ENCODE assay signal across 9 mouse cellular contexts in the genomic region with DNA sequence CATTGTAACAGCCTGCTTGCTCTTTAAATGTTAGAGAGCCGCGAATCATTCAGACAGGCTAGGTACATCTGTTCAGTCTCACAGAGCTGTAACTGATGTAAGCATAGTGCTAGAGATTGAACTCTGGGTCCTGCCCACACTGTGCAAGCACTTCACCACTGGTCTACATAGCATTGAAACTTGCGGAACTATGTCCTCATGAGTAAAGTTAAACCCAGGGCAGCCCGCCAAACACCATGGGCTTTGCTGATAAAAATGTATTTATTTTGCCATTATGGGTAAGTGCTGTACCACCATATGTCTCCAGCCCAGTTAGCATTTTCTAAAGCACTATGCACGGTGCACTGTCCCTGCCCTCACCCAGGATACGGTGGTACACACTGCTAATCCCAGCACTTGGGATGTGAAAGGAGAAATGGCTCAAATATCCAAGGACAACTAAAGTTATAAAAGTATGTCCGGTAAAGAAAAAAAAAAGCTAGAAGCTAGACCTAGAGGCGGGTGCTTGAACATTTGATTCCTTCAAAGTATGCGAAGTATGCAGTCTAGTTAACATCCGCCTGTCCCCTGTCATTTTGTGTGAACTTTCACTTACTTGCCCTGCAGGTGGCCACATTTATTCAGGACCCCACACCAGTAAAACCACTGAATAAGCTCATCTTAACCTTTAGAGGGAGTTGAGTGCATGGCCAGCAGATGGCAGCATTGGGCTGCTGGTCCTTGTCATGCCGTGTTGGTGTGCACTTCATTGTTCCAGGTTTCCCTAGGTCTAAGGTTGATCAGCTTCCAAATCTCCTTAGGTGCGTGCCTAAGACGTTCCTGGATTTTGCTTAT. TPM values are rescaled to one million over a fixed set of nuclear protein-coding genes. Genes with fewer than 3 reads are reported as not detected.
DNase-seq lines count a peak whose midpoint lies in the region; ATAC-seq lines count a peak whose summit lies in the region.
"Had no signal": no experiment of that assay in that cellular context is flagged by ENCODE, and none has a peak within 500 bp of the region (broad histone marks: within the 10 kb centered on the region; RNA-seq: fewer than 3 reads in every experiment).

No protein-coding gene starts in this region.

- peak overlapping the region; percentile 57 for H3K27ac ChIP-seq in brown adipose tissue, adult 24 weeks (replicated peaks; ENCODE audit: low read depth, low read length)
- H3K27ac ChIP-seq in forebrain, embryonic 10.5 days: peak overlapping the region; percentile 73
- peak overlapping the region; percentile 95 for H3K27ac ChIP-seq in heart, embryonic 15.5 days
- H3K27ac ChIP-seq in liver, embryonic 13.5 days: peak overlapping the region; percentile 97
- H3K27ac ChIP-seq in neural tube, embryonic 11.5 days (ENCODE audit: low read depth, low read length): no peak overlapping the region
- H3K27ac ChIP-seq in stomach, embryonic 16.5 days (ENCODE audit: low read length): peak overlapping the region; percentile 81

- H3K4me1 ChIP-seq in brown adipose tissue, adult 24 weeks (ENCODE audit: control insufficient read depth, insufficient read depth, insufficient read length, low read length): peaks cover 4% of the 10 kb centered on the region; the same call in 1 of the 2 replicates
- H3K4me1 ChIP-seq in forebrain, embryonic 10.5 days: peaks cover 18% of the 10 kb centered on the region
- peaks cover 33% of the 10 kb centered on the region for H3K4me1 ChIP-seq in heart, embryonic 15.5 days (replicated peaks)
- H3K4me1 ChIP-seq in liver, embryonic 13.5 days (replicated peaks): peaks cover 93% of the 10 kb centered on the region
- no peaks in the 10 kb centered on the region for H3K4me1 ChIP-seq in neural tube, embryonic 11.5 days (ENCODE audit: control insufficient read depth, insufficient read depth, low read length)
- H3K4me1 ChIP-seq in stomach, embryonic 16.5 days (ENCODE audit: control insufficient read depth, insufficient read depth, low read length): peaks cover 25% of the 10 kb centered on the region; the same call in 1 of the 2 replicates

- H3K27me3 ChIP-seq in forebrain, embryonic 10.5 days (ENCODE audit: poor library complexity, severe bottlenecking): no peaks in the 10 kb centered on the region
- H3K27me3 ChIP-seq in heart, embryonic 15.5 days: no peaks in the 10 kb centered on the region
- H3K27me3 ChIP-seq in liver, embryonic 13.5 days: no peaks in the 10 kb centered on the region
- H3K27me3 ChIP-seq in neural tube, embryonic 11.5 days (ENCODE audit: control insufficient read depth, insufficient read depth, low read length): no peaks in the 10 kb centered on the region
- H3K27me3 ChIP-seq in stomach, embryonic 16.5 days (ENCODE audit: control insufficient read depth, insufficient read depth, low read length): no peaks in the 10 kb centered on the region

- peak; percentile 82 for DNase-seq in forebrain, embryonic 10.5 days (ENCODE audit: extremely low spot score, low spot score)
- DNase-seq in kidney, postnatal 14 days: peak; percentile 88
- DNase-seq in liver, embryonic 13.5 days: peak; percentile 58
- DNase-seq in neural tube, embryonic 11.5 days (ENCODE audit: low spot score): peak; percentile 88

- H3K9ac ChIP-seq in heart, embryonic 15.5 days: peak overlapping the region; percentile 19; the same call in 1 of the 2 replicates
- peak overlapping the region; percentile 75 for H3K9ac ChIP-seq in liver, embryonic 13.5 days
- no peak overlapping the region for H3K9ac ChIP-seq in neural tube, embryonic 11.5 days (ENCODE audit: low read length)
- H3K9ac ChIP-seq in stomach, embryonic 16.5 days (ENCODE audit: low read length): no peak overlapping the region

- peak; percentile 95 for ATAC-seq in CD4-positive, CD25-positive, alpha-beta regulatory T cell, adult 4 months
- peak; percentile 78 for ATAC-seq in heart, embryonic 15.5 days (replicated peaks; ENCODE audit: insufficient number of reproducible peaks, insufficient read depth, low FRiP score, low read depth)
- ATAC-seq in liver, embryonic 13.5 days (ENCODE audit: low read depth): no peak
- peak; percentile 75 for ATAC-seq in neural tube, embryonic 11.5 days (ENCODE audit: insufficient read depth, low FRiP score, low TSS enrichment)
- peak; percentile 86 for ATAC-seq in stomach, embryonic 16.5 days (ENCODE audit: insufficient read depth, low FRiP score)

- peaks cover 8% of the 10 kb centered on the region for H3K36me3 ChIP-seq in forebrain, embryonic 10.5 days (replicated peaks)
- H3K36me3 ChIP-seq in heart, embryonic 15.5 days: no peaks in the 10 kb centered on the region
- peaks cover 40% of the 10 kb centered on the region for H3K36me3 ChIP-seq in liver, embryonic 13.5 days
- H3K36me3 ChIP-seq in neural tube, embryonic 11.5 days (ENCODE audit: control insufficient read depth, insufficient read depth, low read length): no peaks in the 10 kb centered on the region
- no peaks in the 10 kb centered on the region for H3K36me3 ChIP-seq in stomach, embryonic 16.5 days (ENCODE audit: control insufficient read depth, insufficient read depth, low read length)

- peak overlapping the region; percentile 44 for H3K4me2 ChIP-seq in heart, embryonic 15.5 days
- H3K4me2 ChIP-seq in liver, embryonic 13.5 days: peak overlapping the region; percentile 30
- H3K4me2 ChIP-seq in neural tube, embryonic 11.5 days (ENCODE audit: low read depth): no peak overlapping the region; the same call in 1 of the 2 replicates
- H3K4me2 ChIP-seq in stomach, embryonic 16.5 days (ENCODE audit: low read depth, low read length): peak overlapping the region; percentile 9; the same call in 1 of the 2 replicates

- WGBS in forebrain, embryonic 10.5 days: 56% methylated on average over 13 of the region's 13 CpGs
- WGBS in heart, embryonic 15.5 days: 22% methylated on average over 13 of the region's 13 CpGs
- 55% methylated on average over 13 of the region's 13 CpGs for WGBS in liver, embryonic 13.5 days (ENCODE audit: insufficient replicate concordance)
- WGBS in neural tube, embryonic 11.5 days: 60% methylated on average over 13 of the region's 13 CpGs
- 22% methylated on average over 13 of the region's 13 CpGs for WGBS in stomach, embryonic 16.5 days

- H3K4me3 ChIP-seq in brown adipose tissue, adult 24 weeks (ENCODE audit: insufficient read depth, low read depth, low read length): no peak overlapping the region
- H3K4me3 ChIP-seq in forebrain, embryonic 10.5 days: no peak overlapping the region
- no peak overlapping the region for H3K4me3 ChIP-seq in heart, embryonic 15.5 days
- H3K4me3 ChIP-seq in liver, embryonic 13.5 days (replicated peaks): no peak overlapping the region
- H3K4me3 ChIP-seq in neural tube, embryonic 11.5 days (ENCODE audit: low read depth, low read length): no peak overlapping the region
- H3K4me3 ChIP-seq in stomach, embryonic 16.5 days (replicated peaks; ENCODE audit: low read length): no peak overlapping the region
- H3K4me3 ChIP-seq: erythroblast, embryonic 14.5 days had no signal

- no peaks in the 10 kb centered on the region for H3K9me3 ChIP-seq in forebrain, embryonic 10.5 days
- H3K9me3 ChIP-seq in heart, embryonic 15.5 days (replicated peaks): no peaks in the 10 kb centered on the region
- no peaks in the 10 kb centered on the region for H3K9me3 ChIP-seq in liver, embryonic 13.5 days (replicated peaks)
- H3K9me3 ChIP-seq in neural tube, embryonic 11.5 days (ENCODE audit: control insufficient read depth, low read length): no peaks in the 10 kb centered on the region
- no peaks in the 10 kb centered on the region for H3K9me3 ChIP-seq in stomach, embryonic 16.5 days (replicated peaks; ENCODE audit: control insufficient read depth, low read length)

RNA-seq across cellular contexts. Expression of gene Noct, which starts 9.9 kb away (rescaled TPM):
- polyA plus RNA-seq in CD4-positive, CD25-positive, alpha-beta regulatory T cell, adult 4 months (2017; shearing (Covaris generic)): 1 to 10 TPM; 3.3 to 4.4 TPM
- polyA plus RNA-seq in brown adipose tissue, adult 24 weeks (2012; ENCODE audit: insufficient read depth, insufficient read length, missing spikeins): 16.9 and 38.8 TPM in 2 replicates
- 11.2 and 11.3 TPM in 2 replicates for polyA plus RNA-seq in forebrain, embryonic 10.5 days (2016; fragmentation: Nextera tagmentation; extraction: Ambion mirVana)
- 9.7 and 10.3 TPM in 2 replicates for polyA plus RNA-seq in heart, embryonic 15.5 days (2015; fragmentation: Nextera tagmentation; extraction: Ambion mirVana)
- polyA plus RNA-seq in liver, embryonic 13.5 days (2015; fragmentation: Nextera tagmentation; extraction: Ambion mirVana): 20.5 and 23.1 TPM in 2 replicates
- polyA plus RNA-seq in neural tube, embryonic 11.5 days (2014; fragmentation: Nextera tagmentation; extraction: Ambion mirVana): 15.1 TPM in 2 replicates
- 5.7 and 6.3 TPM in 2 replicates for polyA plus RNA-seq in stomach, embryonic 16.5 days (2015; fragmentation: Nextera tagmentation; extraction: Ambion mirVana)

Comparison
In these comparisons a context has a peak if more than half of its experiments do, and no peak if none do; other contexts are left out.
1. H3K9ac ChIP-seq: peak in heart, embryonic 15.5 days (single experiment) and liver, embryonic 13.5 days (single experiment); none in neural tube, embryonic 11.5 days (single experiment) and stomach, embryonic 16.5 days (single experiment).
2. Peak in every context shown above with its lines, with median percentiles within 50 percentile points of each other: DNase-seq.